Mouse (Mus musculus) embryo, embryonic 11 days (tissue): ENCODE measurements at regions not wholly inside any gene's neighbourhood (a gene's known extent, or its start where the extent isn't known, plus 50 kb on each side); places are given as distances from the start of the nearest gene placed in this dataset.
"Not testable (repeated sequence)": the region's sequence is repeated elsewhere in the genome, so short reads cannot be mapped to it uniquely, and the experiment has no call there.

ENCODE experiments used
- DNase-seq: peaks from one replicate; pipeline ENCODE4 v3.0.0-alpha.2; 2015

DNA sequence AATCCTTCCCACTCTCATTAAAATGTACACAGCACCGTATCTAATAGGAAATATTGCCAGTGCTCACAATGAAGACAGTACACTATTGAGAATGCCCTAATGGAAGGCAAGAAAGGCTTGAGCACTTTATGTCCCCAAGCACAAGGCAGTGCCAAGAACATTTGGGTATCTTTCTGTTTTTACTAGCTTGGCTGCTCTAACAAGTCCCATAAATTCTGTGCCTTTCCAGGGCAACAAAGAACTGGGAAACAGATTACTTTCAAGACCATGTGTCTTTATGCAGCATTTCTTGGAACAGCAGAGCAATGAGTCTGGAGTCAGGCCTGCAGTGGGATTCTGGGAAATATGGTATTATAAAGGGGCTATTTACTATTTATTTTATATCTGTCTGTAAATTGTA is 192.3 kb downstream of the 1700008P02Rik start:
- DNase-seq, result no peak

DNA sequence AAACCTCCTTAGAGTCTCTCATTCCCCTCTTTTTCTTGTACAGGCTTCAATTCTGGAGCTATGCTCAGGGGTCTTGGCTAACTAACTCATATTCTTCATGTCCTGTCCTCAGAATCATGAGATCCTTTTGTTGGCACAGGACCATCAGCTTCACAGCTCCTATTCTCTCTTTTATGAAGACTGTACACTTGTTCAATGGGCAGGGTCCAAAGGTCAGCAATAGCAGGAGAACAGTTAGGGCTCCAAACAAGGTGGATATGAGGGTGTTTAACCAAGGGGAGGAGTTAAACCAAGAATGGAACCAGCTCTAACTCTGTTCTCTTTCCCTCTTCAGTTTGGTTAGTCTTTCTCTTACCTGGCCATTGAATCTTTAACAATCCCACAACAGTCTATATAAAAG is 219.4 kb downstream of the 1700008P02Rik start:
- DNase-seq, result no peak

DNA sequence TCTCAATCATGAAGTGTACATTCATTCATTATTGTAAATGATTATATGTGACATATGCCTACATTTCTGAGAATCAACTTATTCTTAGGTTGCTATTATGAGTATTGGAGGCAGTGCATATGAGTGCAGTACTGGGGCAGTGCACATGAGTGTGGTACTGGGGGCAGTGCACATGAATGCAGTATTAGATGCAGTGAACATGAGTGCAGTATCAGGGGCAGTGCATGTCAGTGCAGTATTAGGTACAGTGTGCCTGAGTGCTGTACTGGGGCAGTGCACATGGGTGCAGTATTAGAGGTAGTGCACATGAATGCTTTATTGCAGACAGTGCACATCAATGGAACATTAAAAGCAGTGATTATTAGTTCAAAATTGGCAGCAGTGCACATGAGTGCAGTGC is 234.6 kb downstream of the 1700008P02Rik start:
- DNase-seq, result no peak

DNA sequence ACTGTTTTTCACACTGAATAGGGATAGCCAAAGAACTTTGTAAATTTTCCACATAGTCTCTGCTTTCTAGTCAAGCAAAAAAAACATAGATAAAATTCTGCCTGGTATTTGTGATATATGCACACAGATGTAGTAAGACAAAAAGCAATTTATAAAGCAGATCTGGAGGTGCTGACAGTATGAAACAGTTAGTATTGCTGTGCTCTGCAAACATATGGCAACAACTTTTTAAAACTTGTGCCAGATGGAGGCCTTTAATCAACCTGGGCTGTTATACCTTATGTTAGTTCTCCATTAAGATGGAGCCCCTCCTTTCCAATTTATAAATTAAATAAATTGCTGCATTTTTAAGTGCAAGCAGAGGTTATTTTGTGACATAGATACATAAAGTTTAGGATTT is 237.3 kb downstream of the 1700008P02Rik start:
- peak; percentile 36 for DNase-seq

DNA sequence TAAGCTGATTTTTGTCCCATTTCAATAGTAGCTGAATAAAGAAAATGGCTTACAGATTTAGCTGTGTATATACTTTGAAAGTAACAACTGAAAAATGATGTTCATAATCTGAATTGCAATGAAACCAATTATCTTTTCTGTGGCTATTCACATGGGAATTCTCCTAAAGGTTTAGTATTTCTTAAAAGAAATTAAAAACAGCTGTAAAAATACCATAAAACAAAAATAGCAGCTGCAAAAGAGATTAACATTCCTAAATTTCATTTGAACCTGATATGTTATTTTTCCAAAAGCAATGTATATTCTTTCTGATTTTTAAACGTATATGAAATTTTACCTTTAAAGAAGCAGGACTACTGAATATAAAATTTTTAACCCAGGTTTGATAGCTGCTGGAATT is 237.9 kb downstream of the 1700008P02Rik start:
- DNase-seq, result peak; percentile 57

DNA sequence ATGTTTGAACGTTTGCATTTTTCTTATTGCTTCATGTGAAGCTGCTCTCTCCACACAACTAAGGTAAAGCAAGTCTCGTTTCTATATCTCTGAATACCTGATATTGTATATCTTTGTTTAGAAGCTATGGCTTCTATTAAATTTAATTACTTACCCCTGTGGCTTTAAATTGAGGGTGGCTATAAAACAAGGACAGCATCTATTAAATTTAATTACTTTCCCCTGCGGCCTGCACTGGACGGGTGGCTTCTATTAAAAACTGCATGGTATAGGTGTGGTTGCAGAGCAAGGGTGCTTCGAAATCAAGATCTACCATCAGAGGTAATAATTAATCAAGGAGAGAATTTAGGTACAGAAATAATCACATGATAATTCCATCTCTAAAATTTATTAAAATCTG is 238.5 kb downstream of the 1700008P02Rik start:
- DNase-seq, result peak; percentile 20

DNA sequence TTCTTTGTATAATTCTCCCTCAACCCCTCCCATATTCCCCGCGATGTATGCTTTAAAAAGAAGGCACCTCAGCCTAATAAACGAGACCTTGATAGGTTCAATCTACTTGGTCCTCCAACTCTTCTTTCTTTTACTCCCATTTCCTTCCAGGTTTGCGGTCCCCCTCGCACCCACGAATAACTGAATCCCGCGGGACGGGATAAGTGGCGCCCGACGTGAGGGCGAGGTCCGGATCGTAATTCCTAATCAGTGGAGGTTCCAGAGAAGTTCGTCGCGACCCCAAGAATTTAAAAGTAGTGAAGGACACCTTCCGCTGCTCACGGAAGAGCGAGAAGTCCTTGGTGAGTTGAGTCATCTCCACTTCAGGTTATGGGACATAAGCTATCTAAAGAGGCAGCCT is 281.2 kb downstream of the 1700008P02Rik start:
- not testable (repeated sequence) for DNase-seq

DNA sequence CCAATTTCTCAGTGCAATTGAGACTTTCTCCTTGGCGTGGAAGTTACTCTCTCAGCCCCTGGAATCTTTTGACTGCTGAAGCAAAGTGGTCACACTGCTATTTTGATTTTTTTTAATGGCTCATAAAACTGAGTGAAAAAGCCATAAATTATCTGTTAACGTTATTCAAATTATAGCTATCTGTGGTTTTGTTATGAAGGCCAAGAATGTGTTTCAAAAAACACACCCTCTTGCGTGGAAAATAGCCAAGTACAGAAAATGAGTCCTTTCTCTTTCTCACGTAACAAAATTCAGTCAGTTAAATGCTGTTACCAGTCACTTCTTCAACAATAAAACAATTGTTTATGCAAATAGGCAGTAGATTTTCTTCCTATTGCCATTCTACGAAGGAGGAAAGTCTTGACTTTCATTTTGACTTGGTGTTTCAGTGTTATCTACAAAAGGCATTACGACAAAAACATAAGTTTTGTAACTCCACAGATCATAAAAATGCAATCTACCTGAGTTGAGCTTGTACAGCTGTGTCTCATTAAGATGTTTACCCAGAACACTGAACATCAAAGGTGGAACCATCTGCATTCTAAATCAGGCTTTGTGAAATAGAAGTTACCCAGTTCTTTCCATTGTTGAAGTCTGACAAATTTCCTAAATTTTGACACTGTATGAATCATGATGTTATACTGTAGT is 299.3 kb downstream of the 1700008P02Rik start:
- no peak for DNase-seq

DNA sequence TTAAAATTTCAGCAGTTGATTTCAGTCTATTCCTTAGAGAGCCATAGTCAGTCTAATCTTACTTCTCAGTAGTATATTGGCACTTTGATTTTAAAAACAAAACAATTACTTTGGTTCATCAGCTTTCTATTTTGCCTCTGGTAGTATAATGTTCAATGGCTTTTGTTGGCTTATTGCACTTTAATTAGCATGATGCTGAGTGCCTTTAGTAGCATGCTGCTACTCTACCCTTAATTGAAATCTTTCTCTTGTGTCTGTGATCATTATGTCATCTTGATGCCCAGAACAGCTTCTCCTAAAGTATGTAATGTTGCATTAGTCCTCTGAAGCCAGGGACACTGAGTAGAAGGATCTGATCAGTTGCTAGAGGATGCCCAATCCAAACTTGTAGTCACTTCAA is 330.7 kb downstream of the 1700008P02Rik start:
- DNase-seq, result no peak

DNA sequence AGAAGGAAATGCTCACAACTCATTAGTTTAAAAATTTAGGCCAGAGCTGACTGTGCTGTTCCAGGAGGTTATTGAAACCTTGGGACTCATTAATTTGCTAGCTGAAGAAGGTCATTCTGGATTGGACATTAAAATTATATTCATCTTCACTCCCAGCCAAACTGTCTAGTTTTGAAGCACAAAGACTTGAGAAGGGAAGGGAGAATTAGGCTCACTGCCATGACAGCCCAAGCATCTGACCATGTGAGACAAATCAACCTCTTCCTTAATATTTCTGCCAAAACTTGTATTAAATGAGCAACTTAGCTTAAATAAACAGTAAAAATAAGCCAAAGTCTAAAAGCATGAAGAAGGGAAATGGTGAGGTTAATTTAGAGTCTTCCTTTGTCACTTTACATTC is 339.6 kb downstream of the 1700008P02Rik start:
- DNase-seq, result no peak
